Mouse (Mus musculus): Measurements from ENCODE around the gene Gtf2ird2. TPM values are rescaled to one million over a fixed set of nuclear protein-coding genes. Genes with fewer than 3 reads are reported as not detected.
A peak's percentile ranks its signal among the peaks of the same experiment; 100 is the strongest.

Gtf2ird2 gene
- total RNA-seq, 2 experiments from 2014 or later = 7.4 to 7.7 TPM

GRCm38 (mm10) chr5:134182172-134182571, 1.6 kb upstream of the Gtf2ird2 start:
- DNase-seq = peak in 1 of 2 experiments; percentile 25
- intact Hi-C loops (cut with DNase I) = loop anchor here (5.0 kb wide), 1 partner anchor 305 kb away; no protein-coding TSS in a partner anchor

- intact Hi-C loops (cut with DNase I) = loop anchor here (5.0 kb wide), 1 partner anchor 305 kb away; no protein-coding TSS in a partner anchor
- peak; percentile 74 for DNase-seq
Measured at GRCm38 (mm10) chr5:134182735-134183134, 1.1 kb upstream of the Gtf2ird2 start.

- intact Hi-C loops (cut with DNase I) = loop anchor here (5.0 kb wide), 1 partner anchor 304 kb away; no protein-coding TSS in a partner anchor
- peak in 1 of 2 experiments; percentile 26 for DNase-seq
Measured at GRCm38 (mm10) chr5:134183162-134183561, 657 bp upstream of the Gtf2ird2 start.

GRCm38 (mm10) chr5:134186059-134186458, 2.2 kb downstream of the Gtf2ird2 start:
- intact Hi-C loops (cut with DNase I) = loop anchor here (2.0 to 5.0 kb wide), 2 partner anchors 36 to 49 kb away; no protein-coding TSS in a partner anchor
- DNase-seq = no peak

- intact Hi-C loops (cut with DNase I) = loop anchor here (2.0 to 5.0 kb wide), 2 partner anchors 35 to 48 kb away; no protein-coding TSS in a partner anchor
- DNase-seq = peak; percentile 23 to 63
Measured at GRCm38 (mm10) chr5:134186961-134187731, 3.3 kb downstream of the Gtf2ird2 start.

- intact Hi-C loops (cut with DNase I) = loop anchor here (5.0 kb wide), 1 partner anchor 34 kb away; no protein-coding TSS in a partner anchor
- DNase-seq = no peak
Measured at GRCm38 (mm10) chr5:134188571-134188970, 4.8 kb downstream of the Gtf2ird2 start.

GRCm38 (mm10) chr5:134193664-134194063, 9.8 kb downstream of the Gtf2ird2 start:
- intact Hi-C loops (cut with DNase I) = no loop called here
- DNase-seq = no peak

- intact Hi-C loops (cut with DNase I) = no loop called here
- DNase-seq = no peak
Measured at GRCm38 (mm10) chr5:134206721-134207120, 22.9 kb downstream of the Gtf2ird2 start.

- intact Hi-C loops (cut with DNase I) = no loop called here
- DNase-seq = no peak
Measured at GRCm38 (mm10) chr5:134209931-134210554, 26.2 kb downstream of the Gtf2ird2 start.

- intact Hi-C loops (cut with DNase I) = no loop called here
Measured at GRCm38 (mm10) chr5:134214021-134214806, 30.4 kb downstream of the Gtf2ird2 start.

GRCm38 (mm10) chr5:134217900-134218299, 34.1 kb downstream of the Gtf2ird2 start:
- intact Hi-C loops (cut with DNase I) = no loop called here

More at GRCm38 (mm10) chr5:134214021-134214806, 30.4 kb downstream of the Gtf2ird2 start:
- no peak for DNase-seq

GRCm38 (mm10) chr5:134221278-134221677, 37.5 kb downstream of the Gtf2ird2 start:
- no peak for DNase-seq
- intact Hi-C loops (cut with DNase I) = loop anchor here (5.0 kb wide), 1 partner anchor 34 kb away; no protein-coding TSS in a partner anchor

More at GRCm38 (mm10) chr5:134217900-134218299, 34.1 kb downstream of the Gtf2ird2 start:
- DNase-seq = no peak

- DNase-seq = no peak
- intact Hi-C loops (cut with DNase I) = loop anchor here (5.0 kb wide), 1 partner anchor 34 kb away; no protein-coding TSS in a partner anchor
Measured at GRCm38 (mm10) chr5:134221708-134222150, 37.9 kb downstream of the Gtf2ird2 start.

- intact Hi-C loops (cut with DNase I) = no loop called here
- DNase-seq = no peak
Measured at GRCm38 (mm10) chr5:134225110-134225901, 41.5 kb downstream of the Gtf2ird2 start.

- no peak for DNase-seq
- intact Hi-C loops (cut with DNase I) = no loop called here
Measured at GRCm38 (mm10) chr5:134226946-134227345, 43.1 kb downstream of the Gtf2ird2 start.

GRCm38 (mm10) chr5:134227574-134228248, 43.9 kb downstream of the Gtf2ird2 start:
- DNase-seq = peak in 1 of 2 experiments; percentile 56
- intact Hi-C loops (cut with DNase I) = no loop called here

GRCm38 (mm10) chr5:134228249-134228638, 44.4 kb downstream of the Gtf2ird2 start:
- no peak for DNase-seq
- intact Hi-C loops (cut with DNase I) = no loop called here

GRCm38 (mm10) chr5:134229391-134229790, 45.6 kb downstream of the Gtf2ird2 start, which contains the start of gene Ncf1:
Ncf1 (minus strand) TSS chr5:134229625.
- intact Hi-C loops (cut with DNase I) = no loop called here
- DNase-seq = no peak

GRCm38 (mm10) chr5:134231376-134231775, 47.6 kb downstream of the Gtf2ird2 start:
- intact Hi-C loops (cut with DNase I) = loop anchor here (5.0 kb wide), 1 partner anchor 111 kb away; no protein-coding TSS in a partner anchor
- peak; percentile 34 to 47 for DNase-seq

Data from heart, postnatal 10 days (tissue).